Mouse (Mus musculus): ENCODE data around the gene Fam189a1.

Gene Fam189a1

GRCm38 (mm10) chr7:64729785-64730184 is 426.6 kb downstream of the Fam189a1 start:
- DNase-seq (ENCODE audit: low spot score in 2 of 2) = peak in 1 of 2 experiments; percentile 70

GRCm38 (mm10) chr7:64728816-64729215 is 427.6 kb downstream of the Fam189a1 start:
- no peak for DNase-seq (ENCODE audit: low spot score in 2 of 2)

GRCm38 (mm10) chr7:64728181-64728591 is 428.2 kb downstream of the Fam189a1 start:
- DNase-seq (ENCODE audit: low spot score in 2 of 2) = peak in 1 of 2 experiments; percentile 43

GRCm38 (mm10) chr7:64725967-64726695 is 430.2 kb downstream of the Fam189a1 start:
- no peak for DNase-seq (ENCODE audit: low spot score in 2 of 2)

- no peak for DNase-seq (ENCODE audit: low spot score in 2 of 2)
Measured at GRCm38 (mm10) chr7:64724409-64724808, 432.0 kb downstream of the Fam189a1 start.

GRCm38 (mm10) chr7:64723313-64723712 is 433.1 kb downstream of the Fam189a1 start:
- DNase-seq (ENCODE audit: low spot score in 2 of 2) = no peak

- DNase-seq (ENCODE audit: low spot score in 2 of 2) = no peak
Measured at GRCm38 (mm10) chr7:64716286-64716685, 440.1 kb downstream of the Fam189a1 start.

GRCm38 (mm10) chr7:64709520-64710262 is 446.7 kb downstream of the Fam189a1 start:
- DNase-seq (ENCODE audit: low spot score in 2 of 2) = no peak

GRCm38 (mm10) chr7:64708176-64708575 is 448.2 kb downstream of the Fam189a1 start:
- no peak for DNase-seq (ENCODE audit: low spot score in 2 of 2)

Measured in frontal cortex, postnatal 10 days (tissue).